ENCODE assay signal across 28 mouse cellular contexts in genomic region chr17:36929236-36929932, GRCm38 (mm10). TPM values are rescaled to one million over a fixed set of nuclear protein-coding genes. Genes with fewer than 3 reads are reported as not detected.
DNase-seq lines count a peak whose midpoint lies in the region; TF ChIP-seq lines count a peak whose summit lies in the region.
"Had no signal": no experiment of that assay in that cellular context is flagged by ENCODE, and none has a peak within 500 bp of the region (broad histone marks: within the 10 kb centered on the region; RNA-seq: fewer than 3 reads in every experiment).

No protein-coding gene starts in this region.

- H3K4me3 ChIP-seq in layer of hippocampus, adult 2 months: no peak overlapping the region
- no peak overlapping the region for H3K4me3 ChIP-seq in myocyte
- H3K4me3 ChIP-seq: embryonic facial prominence, embryonic 15.5 days; erythroblast, embryonic 14.5 days; forebrain, embryonic 10.5 days; forebrain, embryonic 15.5 days; heart, embryonic 13.5 days; hindbrain, embryonic 13.5 days had no signal

- H3K36me3 ChIP-seq in myocyte (ENCODE audit: control insufficient read depth, insufficient read depth): no peaks in the 10 kb centered on the region
- H3K36me3 ChIP-seq: embryonic facial prominence, embryonic 15.5 days; forebrain, embryonic 10.5 days; forebrain, embryonic 15.5 days; heart, embryonic 13.5 days; hindbrain, embryonic 13.5 days had no signal

- peak overlapping the region; percentile 31 for H3K4me2 ChIP-seq in myocyte (ENCODE audit: low read depth)
- H3K4me2 ChIP-seq: embryonic facial prominence, embryonic 15.5 days; forebrain, embryonic 15.5 days; heart, embryonic 13.5 days; hindbrain, embryonic 13.5 days had no signal

- H3K27me3 ChIP-seq in myocyte (ENCODE audit: control insufficient read depth, insufficient read depth, insufficient read length): no peaks in the 10 kb centered on the region
- H3K27me3 ChIP-seq: embryonic facial prominence, embryonic 15.5 days; forebrain, embryonic 15.5 days; hindbrain, embryonic 13.5 days; Patski had no signal

- no peaks in the 10 kb centered on the region for H3K79me2 ChIP-seq in myocyte (ENCODE audit: control insufficient read depth, insufficient read depth)

- TF ChIP-seq POLR2A in myocyte (IDR thresholded peaks at IDR 0.05; ENCODE audit: insufficient read length, low read depth): no peak

- no peak overlapping the region for H3ac ChIP-seq in myocyte (ENCODE audit: control insufficient read depth, insufficient read length)

- peak; percentile 90 for DNase-seq in heart, adult 11 months
- DNase-seq in heart, adult 18-20 months: no peak
- DNase-seq in layer of hippocampus, adult 2 months (ENCODE audit: low spot score in 2 of 2): no peak
- no peak for DNase-seq in layer of hippocampus, adult 9-10 months (ENCODE audit: low spot score)
- DNase-seq in lung, postnatal 10 days: no peak
- DNase-seq: adrenal gland, postnatal 14 days; cerebellum, adult 18-20 months; cerebellum, adult 9-11 months; embryo, embryonic 11 days; gastrocnemius, postnatal 14 days had no signal

- H3K27ac ChIP-seq in layer of hippocampus, adult 2 months: 0 out of 2 replicates have a peak overlapping the region, but pooled peaks have one; percentile 14
- H3K27ac ChIP-seq: embryonic facial prominence, embryonic 15.5 days; forebrain, embryonic 10.5 days; forebrain, embryonic 15.5 days; heart, embryonic 13.5 days; hindbrain, embryonic 13.5 days; hindbrain, postnatal 0 days had no signal

- TF ChIP-seq CTCF in layer of hippocampus, adult 2 months (conservative IDR thresholded peaks at IDR 0.05): no peak

TF ChIP-seq in myocyte, 11 proteins besides CTCF, POLR2A, EP300 and RAD21:
- no peak for TF ChIP-seq CEBPB (IDR thresholded peaks at IDR 0.05; ENCODE audit: insufficient read depth, poor library complexity, severe bottlenecking)
- TF ChIP-seq TCF12 (IDR thresholded peaks at IDR 0.05; ENCODE audit: insufficient read depth, poor library complexity, severe bottlenecking): no peak
- no peak for TF ChIP-seq REST (IDR thresholded peaks at IDR 0.05; ENCODE audit: insufficient read depth, insufficient read length)
- TF ChIP-seq MYOG (IDR thresholded peaks at IDR 0.05; ENCODE audit: control insufficient read depth in 1 of 3, insufficient read depth in 1 of 3, insufficient read length in 2 of 3, low read depth in 2 of 3): no peak
- no peak for TF ChIP-seq MAX (IDR thresholded peaks at IDR 0.05; ENCODE audit: low read depth)
- TF ChIP-seq TCF3 (IDR thresholded peaks at IDR 0.05; ENCODE audit: insufficient read length, low read depth): no peak
- no peak for TF ChIP-seq E2F4 (IDR thresholded peaks at IDR 0.05; ENCODE audit: insufficient read depth)
- TF ChIP-seq USF1 (IDR thresholded peaks at IDR 0.05; ENCODE audit: low read depth): no peak
- TF ChIP-seq MYOD1 (IDR thresholded peaks at IDR 0.05; ENCODE audit: control insufficient read depth in 1 of 3, insufficient read length in 2 of 3, low read depth in 2 of 3): no peak
- no peak for TF ChIP-seq POLR2AphosphoS2 (IDR thresholded peaks at IDR 0.05; ENCODE audit: insufficient read length, low read depth)

RNA-seq across cellular contexts. Expression of gene Rnf39, which starts 13.3 kb away (rescaled TPM):
- total RNA-seq in heart, adult 18-20 months (2021): under 1 TPM; 0.72 to 0.87 TPM
- 1 to 10 TPM; 5.2 to 5.3 TPM for total RNA-seq in layer of hippocampus, adult 2 months (2021)
- polyA plus RNA-seq in myocyte (2012; fragmentation: generic; extraction: Trizol): 0.07 TPM
- total RNA-seq: CH12.LX; gastrocnemius, postnatal 14 days; hematopoietic stem cell, adult 5-6 weeks had no signal
- polyA plus RNA-seq: activated CD4-positive, CD25-positive, alpha-beta regulatory T cell, adult 4 months; erythroblast, embryonic 14.5 days had no signal

RNA-seq across cellular contexts. Expression of gene Ppp1r11, which starts 22.2 kb away (rescaled TPM):
- 100 to 1,000 TPM in 1 of 2 experiments, 10 to 100 TPM in 1; 95.7 to 113 TPM for total RNA-seq in heart, adult 18-20 months (2021)
- 100 to 1,000 TPM; 132 to 139 TPM for total RNA-seq in layer of hippocampus, adult 2 months (2021)
- 153 TPM for polyA plus RNA-seq in myocyte (2012; fragmentation: generic; extraction: Trizol)

RNA-seq across cellular contexts. Expression of gene Znrd1, which starts 29.0 kb away (rescaled TPM):
- total RNA-seq in heart, adult 18-20 months (2021): 10 to 100 TPM; 29.1 to 31.1 TPM
- total RNA-seq in layer of hippocampus, adult 2 months (2021): 10 to 100 TPM; 30.6 to 34.5 TPM
- 58.6 TPM for polyA plus RNA-seq in myocyte (2012; fragmentation: generic; extraction: Trizol)

RNA-seq across cellular contexts. Expression of gene Znrd1as, which starts 29.0 kb away (rescaled TPM):
- 10 to 100 TPM; 15.1 to 16.2 TPM for total RNA-seq in heart, adult 18-20 months (2021)
- 1 to 10 TPM; 6.2 to 7.3 TPM for total RNA-seq in layer of hippocampus, adult 2 months (2021)
- polyA plus RNA-seq in myocyte (2012; fragmentation: generic; extraction: Trizol): 6.1 TPM

RNA-seq across cellular contexts. Expression of gene Trim31, which starts 31.5 kb away (rescaled TPM):
- total RNA-seq in heart, adult 18-20 months (2021): not detected
- under 1 TPM in 1 of 2 experiments, not detected in 1; 0.15 TPM for total RNA-seq in layer of hippocampus, adult 2 months (2021)
- not detected for polyA plus RNA-seq in myocyte (2012; fragmentation: generic; extraction: Trizol)
- total RNA-seq: adrenal gland, adult 18-20 months; adrenal gland, postnatal 14 days; CH12.LX; common myeloid progenitor, adult 5-6 weeks; gastrocnemius, adult 18-20 months; gastrocnemius, postnatal 14 days; heart, postnatal 10 days; hematopoietic stem cell, adult 5-6 weeks; hindbrain, postnatal 0 days had no signal
- polyA plus RNA-seq: activated CD4-positive, CD25-positive, alpha-beta regulatory T cell, adult 4 months; embryonic facial prominence, embryonic 11.5 days; embryonic facial prominence, embryonic 15.5 days; erythroblast, embryonic 14.5 days; forebrain, embryonic 10.5 days; forebrain, embryonic 15.5 days; frontal cortex, adult 2 months; heart, embryonic 13.5 days; hindbrain, embryonic 13.5 days; hindbrain, postnatal 0 days; Patski had no signal
